Mouse (Mus musculus): ENCODE results near the gene Bpifb2. TPM values are rescaled to one million over a fixed set of nuclear protein-coding genes. Genes with fewer than 3 reads are reported as not detected.
"Not testable (repeated sequence)": the region's sequence is repeated elsewhere in the genome, so short reads cannot be mapped to it uniquely, and the experiment has no call there.

Gene Bpifb2
- total RNA-seq (2014; fragmentation: Nextera tagmentation), result not detected in 2 replicates
- not detected in 2 replicates for total RNA-seq (2017)
- polyA plus RNA-seq (2012), result not detected in 2 replicates

- no peak for ATAC-seq (ENCODE audit: extremely low read depth, insufficient number of reproducible peaks, low FRiP score, poor library complexity, severe bottlenecking)
- no peaks in the 10 kb centered on the region for H3K36me3 ChIP-seq (replicated peaks)
- no peaks in the 10 kb centered on the region for H3K4me1 ChIP-seq (ENCODE audit: insufficient read depth, low read depth, low read length)
- peaks cover 4% of the 10 kb centered on the region; the same call in 1 of the 2 replicates for H3K27me3 ChIP-seq (ENCODE audit: insufficient read depth, low read length)
- H3K4me3 ChIP-seq (ENCODE audit: low read depth, low read length), result no peak within 1 kb of the TSS
- TF ChIP-seq GATA2 (IDR thresholded peaks at IDR 0.05; ENCODE audit: borderline replicate concordance, low read depth, low read length) (no peak), POLR2AphosphoS5 (IDR thresholded peaks at IDR 0.05; ENCODE audit: insufficient replicate concordance, low read depth, low read length) (no peak), CTCF (IDR thresholded peaks at IDR 0.05; ENCODE audit: low read depth, low read length) (no peak), TAL1 (conservative IDR thresholded peaks at IDR 0.05; ENCODE audit: low read depth, low read length) (no peak), GATA1 (IDR thresholded peaks at IDR 0.05; ENCODE audit: borderline replicate concordance, low read length) (no peak)
- no peaks in the 10 kb centered on the region for H3K9me3 ChIP-seq (replicated peaks)
- no peak for DNase-seq (ENCODE audit: low spot score)
Observed at GRCm38 (mm10) chr2:153874745-153875144, at the start of gene Bpifb2. TSS of gene Bpifb2 (plus strand) at chr2:153875045.

GRCm38 (mm10) chr2:153825900-153826299 lies 48.9 kb upstream of the Bpifb2 start:
- H3K4me3 ChIP-seq (ENCODE audit: low read depth, low read length); DNase-seq (ENCODE audit: low spot score); H3K36me3 ChIP-seq (replicated peaks); H3K9me3 ChIP-seq (replicated peaks); H3K4me1 ChIP-seq (ENCODE audit: insufficient read depth, low read depth, low read length): not testable (repeated sequence)
- peaks cover 13% of the 10 kb centered on the region for H3K27me3 ChIP-seq (ENCODE audit: insufficient read depth, low read length)
- ATAC-seq (ENCODE audit: extremely low read depth, insufficient number of reproducible peaks, low FRiP score, poor library complexity, severe bottlenecking), result peak; percentile 22; the same call in 1 of the 2 replicates

DNA sequence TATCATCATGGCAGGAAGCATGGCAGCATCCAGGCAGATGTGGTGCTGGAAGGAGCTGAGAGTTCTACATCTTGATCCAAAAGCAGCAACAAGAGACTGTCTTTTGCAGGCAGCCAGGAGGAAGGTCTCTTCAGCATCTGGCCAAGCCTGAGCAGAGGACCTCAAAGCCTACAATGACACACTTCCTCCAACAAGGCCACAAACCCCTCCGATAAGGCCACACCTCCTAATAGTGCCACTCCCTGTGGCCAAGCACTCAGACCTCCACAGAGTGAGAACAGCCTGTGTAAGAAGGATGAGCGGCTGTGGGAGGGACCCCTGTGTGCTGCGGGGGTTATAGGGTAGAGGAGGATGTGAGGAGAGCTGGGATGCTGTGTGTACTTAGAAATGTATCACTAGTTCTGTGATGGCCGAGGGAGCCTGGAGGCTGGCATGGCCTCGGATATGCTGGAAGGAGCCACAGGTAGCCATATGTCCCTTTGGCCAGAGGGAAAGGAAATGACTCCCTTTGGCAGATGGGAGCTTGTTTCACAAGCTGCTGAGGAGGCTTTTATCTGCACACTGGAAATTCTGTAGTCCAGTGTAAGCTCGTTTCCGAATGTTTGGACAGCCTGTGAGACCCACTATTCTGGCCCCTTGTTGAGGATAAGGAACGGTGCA lies 47.5 kb upstream of the Bpifb2 start:
- H3K4me1 ChIP-seq (ENCODE audit: insufficient read depth, low read depth, low read length), result no peaks in the 10 kb centered on the region
- peaks cover 18% of the 10 kb centered on the region for H3K27me3 ChIP-seq (ENCODE audit: insufficient read depth, low read length)

GRCm38 (mm10) chr2:153828704-153829103 lies 46.1 kb upstream of the Bpifb2 start:
- Histone ChIP-seq H3K9me3 (replicated peaks) (no peaks in the 10 kb centered on the region), H3K27me3 (ENCODE audit: insufficient read depth, low read length) (peaks cover 13% of the 10 kb centered on the region), H3K4me1 (ENCODE audit: insufficient read depth, low read depth, low read length) (no peaks in the 10 kb centered on the region), H3K36me3 (replicated peaks) (no peaks in the 10 kb centered on the region), H3K4me3 (ENCODE audit: low read depth, low read length) (no peak overlapping the region)
- no peak for ATAC-seq (ENCODE audit: extremely low read depth, insufficient number of reproducible peaks, low FRiP score, poor library complexity, severe bottlenecking)
- no peak for DNase-seq (ENCODE audit: low spot score)
- TF ChIP-seq GATA2 (IDR thresholded peaks at IDR 0.05; ENCODE audit: borderline replicate concordance, low read depth, low read length) (no peak), TAL1 (conservative IDR thresholded peaks at IDR 0.05; ENCODE audit: low read depth, low read length) (no peak), GATA1 (IDR thresholded peaks at IDR 0.05; ENCODE audit: borderline replicate concordance, low read length) (no peak), CTCF (IDR thresholded peaks at IDR 0.05; ENCODE audit: low read depth, low read length) (no peak), POLR2AphosphoS5 (IDR thresholded peaks at IDR 0.05; ENCODE audit: insufficient replicate concordance, low read depth, low read length) (no peak)

More for the DNA sequence above, 47.5 kb upstream of the Bpifb2 start:
- no peak for TF ChIP-seq TAL1 (conservative IDR thresholded peaks at IDR 0.05; ENCODE audit: low read depth, low read length)
- no peak for TF ChIP-seq GATA2 (IDR thresholded peaks at IDR 0.05; ENCODE audit: borderline replicate concordance, low read depth, low read length)
- no peak for TF ChIP-seq GATA1 (IDR thresholded peaks at IDR 0.05; ENCODE audit: borderline replicate concordance, low read length)
- no peak for TF ChIP-seq CTCF (IDR thresholded peaks at IDR 0.05; ENCODE audit: low read depth, low read length)
- H3K36me3 ChIP-seq (replicated peaks), result no peaks in the 10 kb centered on the region
- no peak overlapping the region for H3K4me3 ChIP-seq (ENCODE audit: low read depth, low read length)
- no peaks in the 10 kb centered on the region for H3K9me3 ChIP-seq (replicated peaks)
- ATAC-seq (ENCODE audit: extremely low read depth, insufficient number of reproducible peaks, low FRiP score, poor library complexity, severe bottlenecking) (no peak), DNase-seq (ENCODE audit: low spot score) (no peak)

DNA sequence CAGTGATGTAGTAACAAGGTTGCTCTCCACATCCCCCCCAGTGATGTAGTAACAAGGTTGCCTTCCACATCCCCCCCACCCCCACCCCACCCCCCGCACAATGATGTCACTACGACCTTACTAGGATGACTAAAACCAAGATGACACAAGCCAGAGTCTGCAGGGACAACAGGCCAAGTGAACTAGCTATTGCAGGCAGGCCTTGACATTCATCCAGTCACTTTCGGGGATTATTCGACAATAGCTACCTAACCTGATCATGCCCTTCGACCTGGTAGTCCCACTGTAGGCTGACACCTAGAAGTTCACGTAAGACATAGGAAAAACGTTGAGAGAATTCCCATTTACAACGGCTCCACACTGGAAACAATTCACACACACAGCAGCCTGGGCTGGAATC lies 41.6 kb upstream of the Bpifb2 start:
- Histone ChIP-seq H3K4me1 (ENCODE audit: insufficient read depth, low read depth, low read length) (no peaks in the 10 kb centered on the region), H3K27me3 (ENCODE audit: insufficient read depth, low read length) (peaks cover 9% of the 10 kb centered on the region), H3K9me3 (replicated peaks) (no peaks in the 10 kb centered on the region), H3K36me3 (replicated peaks) (no peaks in the 10 kb centered on the region), H3K4me3 (ENCODE audit: low read depth, low read length) (no peak overlapping the region)
- TF ChIP-seq POLR2AphosphoS5 (IDR thresholded peaks at IDR 0.05; ENCODE audit: insufficient replicate concordance, low read depth, low read length) (no peak), TAL1 (conservative IDR thresholded peaks at IDR 0.05; ENCODE audit: low read depth, low read length) (no peak)
- ATAC-seq (ENCODE audit: extremely low read depth, insufficient number of reproducible peaks, low FRiP score, poor library complexity, severe bottlenecking) (no peak), DNase-seq (ENCODE audit: low spot score) (no peak)

DNA sequence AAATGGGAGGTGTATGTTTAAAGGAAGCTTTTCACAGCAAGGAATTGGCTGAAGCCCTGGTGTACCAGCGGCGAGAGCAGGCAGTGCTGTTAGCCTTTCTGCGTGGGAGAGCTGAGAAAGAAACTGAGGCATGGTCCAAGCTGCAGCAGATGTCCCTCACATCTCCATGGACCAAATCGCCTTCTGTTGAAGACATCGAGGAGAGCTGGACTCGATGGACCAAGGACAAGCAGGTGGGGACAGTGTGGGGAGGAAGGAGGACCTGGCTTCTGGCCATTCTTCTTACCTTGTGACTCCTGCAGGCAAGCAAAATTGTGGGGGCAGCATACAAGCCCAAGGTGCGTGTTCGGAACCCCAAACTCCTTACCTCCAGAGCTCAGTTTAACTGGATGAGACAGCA lies 32.0 kb upstream of the Bpifb2 start:
- no peaks in the 10 kb centered on the region for H3K36me3 ChIP-seq (replicated peaks)
- H3K4me3 ChIP-seq (ENCODE audit: low read depth, low read length), result no peak overlapping the region
- no peak for ATAC-seq (ENCODE audit: extremely low read depth, insufficient number of reproducible peaks, low FRiP score, poor library complexity, severe bottlenecking)

More for the DNA sequence above, 32.0 kb upstream of the Bpifb2 start:
- no peak for DNase-seq (ENCODE audit: low spot score)
- Histone ChIP-seq H3K4me1 (ENCODE audit: insufficient read depth, low read depth, low read length) (no peaks in the 10 kb centered on the region), H3K27me3 (ENCODE audit: insufficient read depth, low read length) (peaks cover 5% of the 10 kb centered on the region; the same call in 1 of the 2 replicates), H3K9me3 (replicated peaks) (no peaks in the 10 kb centered on the region)
- TF ChIP-seq GATA2 (IDR thresholded peaks at IDR 0.05; ENCODE audit: borderline replicate concordance, low read depth, low read length) (no peak), POLR2AphosphoS5 (IDR thresholded peaks at IDR 0.05; ENCODE audit: insufficient replicate concordance, low read depth, low read length) (no peak), CTCF (IDR thresholded peaks at IDR 0.05; ENCODE audit: low read depth, low read length) (no peak), TAL1 (conservative IDR thresholded peaks at IDR 0.05; ENCODE audit: low read depth, low read length) (no peak), GATA1 (IDR thresholded peaks at IDR 0.05; ENCODE audit: borderline replicate concordance, low read length) (no peak)
